Mouse (Mus musculus) forebrain, postnatal 0 days (tissue): ENCODE measurements around the gene Dner. TPM values are rescaled to one million over a fixed set of nuclear protein-coding genes. Genes with fewer than 3 reads are reported as not detected.

Experiments used
- ATAC-seq: fragments of 200-750 bp; cut with Nextera tagmentation; 2 replicates; pipeline ENCODE4 v1.8.0; 2017; ENCODE audit warnings: mild to moderate bottlenecking, moderate library complexity
- DNase-seq: peaks from one replicate; pipeline ENCODE4 v3.0.0-alpha.2; 2015
- H3K27ac ChIP-seq: fragments of 300-500 bp; sonication (generic); 2 replicates; pipeline ENCODE4 v1.5.1; 2014; ENCODE audit warnings: low read depth, mild to moderate bottlenecking, antibody characterized with exemption, low read length, moderate library complexity, mixed read lengths
- H3K27me3 ChIP-seq: fragments of 300-500 bp; sonication (generic); 2 replicates; pipeline ENCODE4 v1.6.1; 2014; ENCODE audit warnings: mild to moderate bottlenecking, low read length, mixed read lengths; ENCODE audit not compliant: insufficient read depth
- H3K36me3 ChIP-seq: fragments of 300-500 bp; sonication (generic); 2 replicates; pipeline ENCODE4 v1.6.1; 2014; ENCODE audit warnings: mild to moderate bottlenecking, moderate library complexity; ENCODE audit not compliant: insufficient read depth
- H3K4me1 ChIP-seq: fragments of 300-500 bp; sonication (generic); 2 replicates; pipeline ENCODE4 v1.6.1; 2014; ENCODE audit warnings: antibody characterized with exemption; ENCODE audit not compliant: insufficient read depth
- H3K4me2 ChIP-seq: fragments of 300-500 bp; sonication (generic); 2 replicates; pipeline ENCODE4 v1.6.1; 2014; ENCODE audit warnings: low read depth, mild to moderate bottlenecking, moderate library complexity
- H3K4me3 ChIP-seq: fragments of 300-500 bp; sonication (generic); 2 replicates; pipeline ENCODE4 v1.5.1; 2014; ENCODE audit warnings: low read depth, low read length, mixed read lengths
- H3K9ac ChIP-seq: fragments of 300-500 bp; sonication (generic); 2 replicates; pipeline ENCODE4 v1.6.1; 2014; ENCODE audit warnings: mild to moderate bottlenecking
- H3K9me3 ChIP-seq: fragments of 300-500 bp; sonication (generic); 2 replicates; pipeline ENCODE4 v1.6.1; 2016; ENCODE audit warnings: low read length
- CTCF ChIP-seq: sonication (generic); IDR thresholded peaks from 2 replicates; pipeline ENCODE4 v1.5.1; 2016; ENCODE audit warnings: antibody characterized with exemption, control low read depth, low read depth
- WGBS: fragments of 180-500 bp; shearing (Covaris S2); extraction: QIAGEN DNeasy Blood & Tissue Kit; methylation state at CpG from one replicate; pipeline ENCODE4 v1.1.7; 2014; 5-methylcytosine and 5-hydroxymethylcytosine counted together
- polyA plus RNA-seq: library from polyadenylated mRNA; unstranded; fragments of >200 nt; fragmentation: Nextera tagmentation; extraction: Ambion mirVana; gene quantifications from 2 replicates; pipeline ENCODE4 v1.2.1, GENCODE M21; 2015
- total RNA-seq: library from RNA; depleted of rRNA; stranded (reverse); fragments of >200 nt; gene quantifications from 2 replicates; pipeline ENCODE4 v1.2.3, GENCODE M21; 2014

The Dner gene
- total and polyA plus RNA-seq, 2 experiments from 2014 or later = 265 to 295 TPM

DNA sequence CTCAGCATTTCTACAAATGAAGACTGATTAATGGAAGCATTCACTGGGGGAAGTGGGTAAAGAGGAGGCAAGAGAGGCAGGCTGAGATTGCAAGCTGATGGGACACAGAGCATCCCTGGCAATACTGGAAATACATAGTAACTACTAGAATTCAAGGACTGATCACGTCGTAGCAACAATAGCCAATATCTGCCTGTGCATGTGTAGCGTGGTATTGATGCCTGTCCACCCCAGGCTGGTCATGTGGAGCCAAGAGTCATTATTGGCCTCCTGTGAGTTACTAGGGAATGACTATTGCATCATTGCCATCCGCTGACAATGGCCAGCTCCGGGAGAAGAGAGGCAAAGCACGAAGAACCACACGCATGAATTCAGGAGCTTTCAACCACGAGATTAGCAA, 216.0 kb downstream of the Dner start:
- ATAC-seq (no peak), DNase-seq (no peak)
- no peaks in the 10 kb centered on the region for H3K4me1 ChIP-seq
- H3K27me3 ChIP-seq = no peaks in the 10 kb centered on the region
- H3K36me3 ChIP-seq = no peaks in the 10 kb centered on the region
- TF ChIP-seq CTCF = no peak
- no peak overlapping the region for H3K4me2 ChIP-seq
- H3K9ac ChIP-seq = no peak overlapping the region
- no peak overlapping the region for H3K27ac ChIP-seq
- no peaks in the 10 kb centered on the region for H3K9me3 ChIP-seq
- WGBS = 94% methylated on average over 8 of the region's 8 CpGs
- H3K4me3 ChIP-seq = no peak overlapping the region

DNA sequence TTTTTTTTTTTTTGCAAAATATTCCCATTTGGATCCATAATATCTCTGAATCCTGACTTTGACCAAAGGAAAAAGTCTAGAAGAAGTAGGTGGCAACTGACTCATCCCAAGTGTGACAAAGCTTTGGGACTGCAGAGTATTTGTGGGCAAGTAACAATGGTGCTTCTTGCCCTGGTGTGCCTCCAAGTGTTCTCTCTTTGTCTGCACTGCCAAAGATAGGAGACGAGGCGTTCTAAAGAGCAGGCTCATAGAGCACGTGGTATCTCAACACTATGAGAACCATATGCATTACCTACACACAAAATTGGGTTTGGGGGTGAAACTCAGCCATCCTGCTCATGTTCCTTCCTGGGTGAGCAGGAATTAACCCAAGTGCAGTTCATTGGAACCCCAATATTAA, 221.7 kb downstream of the Dner start:
- Histone ChIP-seq H3K9ac (no peak overlapping the region), H3K27ac (no peak overlapping the region), H3K4me2 (no peak overlapping the region), H3K27me3 (no peaks in the 10 kb centered on the region), H3K9me3 (no peaks in the 10 kb centered on the region), H3K36me3 (no peaks in the 10 kb centered on the region), H3K4me3 (no peak overlapping the region), H3K4me1 (no peaks in the 10 kb centered on the region)
- TF ChIP-seq CTCF = no peak
- DNase-seq (no peak), ATAC-seq (no peak)
- WGBS = 85% methylated on average over 3 of the region's 3 CpGs

GRCm38 (mm10) chr1:84472260-84472659, 223.8 kb downstream of the Dner start:
- ATAC-seq = no peak
- TF ChIP-seq CTCF = no peak
- no peak overlapping the region for H3K4me3 ChIP-seq
- no peak overlapping the region for H3K27ac ChIP-seq
- no peaks in the 10 kb centered on the region for H3K36me3 ChIP-seq
- no peaks in the 10 kb centered on the region for H3K9me3 ChIP-seq
- 80% methylated on average over 2 of the region's 2 CpGs for WGBS
- no peaks in the 10 kb centered on the region for H3K27me3 ChIP-seq
- no peak overlapping the region for H3K9ac ChIP-seq
- no peaks in the 10 kb centered on the region for H3K4me1 ChIP-seq
- no peak overlapping the region for H3K4me2 ChIP-seq
- no peak for DNase-seq

GRCm38 (mm10) chr1:84470342-84470741, 225.7 kb downstream of the Dner start:
- TF ChIP-seq CTCF = peak; percentile 50
- no peaks in the 10 kb centered on the region for H3K36me3 ChIP-seq
- H3K27ac ChIP-seq = no peak overlapping the region
- no peaks in the 10 kb centered on the region for H3K27me3 ChIP-seq
- ATAC-seq = no peak
- no peak for DNase-seq
- H3K4me1 ChIP-seq = no peaks in the 10 kb centered on the region
- H3K4me2 ChIP-seq = no peak overlapping the region
- H3K4me3 ChIP-seq = no peak overlapping the region
- H3K9me3 ChIP-seq = no peaks in the 10 kb centered on the region
- H3K9ac ChIP-seq = no peak overlapping the region
- WGBS = 73% methylated on average over 4 of the region's 4 CpGs

- Histone ChIP-seq H3K9ac (no peak overlapping the region), H3K27me3 (no peaks in the 10 kb centered on the region), H3K4me2 (no peak overlapping the region), H3K4me3 (no peak overlapping the region), H3K9me3 (no peaks in the 10 kb centered on the region), H3K27ac (no peak overlapping the region), H3K4me1 (no peaks in the 10 kb centered on the region), H3K36me3 (no peaks in the 10 kb centered on the region)
- no peak for TF ChIP-seq CTCF
- WGBS = 76% methylated on average over 3 of the region's 3 CpGs
- ATAC-seq = peak; percentile 23; the same call in 1 of the 2 replicates
- DNase-seq = no peak
Observed at GRCm38 (mm10) chr1:84467664-84468063, 228.4 kb downstream of the Dner start.

DNA sequence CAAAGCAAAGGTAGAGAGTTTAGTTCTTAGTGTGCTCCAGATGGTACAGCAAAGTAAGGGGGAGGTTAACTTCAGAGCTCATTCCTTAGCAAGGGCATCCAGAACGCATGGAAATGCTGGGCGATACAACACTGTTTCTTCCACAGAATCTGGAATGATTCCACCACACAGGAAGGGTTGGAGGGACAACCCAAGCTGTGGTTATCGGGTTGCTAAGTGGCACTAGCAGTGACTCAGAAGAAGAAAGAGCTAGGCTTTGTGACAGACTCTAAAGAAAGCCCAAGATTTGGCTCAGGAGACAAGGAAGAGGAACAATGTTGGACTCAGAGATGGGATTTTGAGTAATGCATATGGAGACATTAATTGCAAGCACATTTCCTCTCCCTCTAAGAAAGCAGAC, 231.3 kb downstream of the Dner start:
- Histone ChIP-seq H3K9ac (no peak overlapping the region), H3K36me3 (no peaks in the 10 kb centered on the region), H3K27me3 (no peaks in the 10 kb centered on the region), H3K4me2 (no peak overlapping the region), H3K27ac (no peak overlapping the region), H3K4me3 (no peak overlapping the region), H3K4me1 (no peaks in the 10 kb centered on the region), H3K9me3 (no peaks in the 10 kb centered on the region)
- no peak for DNase-seq
- no peak for TF ChIP-seq CTCF
- 87% methylated on average over 3 of the region's 3 CpGs for WGBS
- ATAC-seq = no peak

DNA sequence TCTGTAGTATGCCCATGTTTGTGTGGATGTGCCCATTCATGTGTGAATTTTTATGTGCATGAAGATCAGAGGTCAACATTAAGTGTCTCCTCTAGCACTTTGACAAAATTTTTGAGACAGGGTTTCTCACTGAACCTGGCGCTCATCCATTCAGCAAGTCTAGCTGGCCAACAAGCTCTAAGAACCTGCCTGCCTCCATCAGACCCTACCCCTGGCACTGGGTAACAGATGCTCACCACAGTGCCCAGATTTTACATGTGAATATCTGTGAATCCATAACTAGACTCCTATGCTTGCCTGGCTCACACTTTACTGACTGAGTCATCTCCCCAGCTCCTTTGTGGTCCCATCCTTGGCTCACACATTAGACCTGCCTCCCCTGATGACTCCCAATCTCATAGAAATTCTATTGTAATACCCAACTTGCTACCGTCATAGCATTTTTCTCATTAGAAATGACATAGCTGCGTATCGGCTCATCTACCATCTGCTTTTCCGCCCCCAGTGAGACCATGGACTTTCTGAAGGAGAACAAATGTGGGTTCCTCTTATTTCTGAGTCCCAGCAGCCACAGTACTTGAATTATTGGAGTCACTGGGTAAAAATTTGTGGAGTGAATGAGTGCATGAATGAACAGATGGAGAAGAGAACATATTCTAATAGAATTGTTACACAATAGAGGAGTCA, 231.9 kb downstream of the Dner start:
- H3K4me3 ChIP-seq = no peak overlapping the region
- TF ChIP-seq CTCF = no peak
- no peak for DNase-seq
- H3K27ac ChIP-seq = no peak overlapping the region
- H3K27me3 ChIP-seq = no peaks in the 10 kb centered on the region
- 92% methylated on average over 5 of the region's 5 CpGs for WGBS
- no peaks in the 10 kb centered on the region for H3K36me3 ChIP-seq
- H3K4me2 ChIP-seq = no peak overlapping the region
- no peaks in the 10 kb centered on the region for H3K9me3 ChIP-seq
- H3K9ac ChIP-seq = no peak overlapping the region
- H3K4me1 ChIP-seq = no peaks in the 10 kb centered on the region
- no peak for ATAC-seq
